Mouse (Mus musculus) hindbrain, postnatal 0 days (tissue): ENCODE results near the gene Zan. TPM values are rescaled to one million over a fixed set of nuclear protein-coding genes. Genes with fewer than 3 reads are reported as not detected.

Experiments used
- ATAC-seq: fragments of 200-750 bp; cut with Nextera tagmentation; 2 replicates; pipeline ENCODE4 v1.8.0; 2017; ENCODE audit warnings: mild to moderate bottlenecking, moderate TSS enrichment, moderate library complexity
- DNase-seq: peaks from one replicate; pipeline ENCODE4 v3.0.0-alpha.2; 2015; ENCODE audit warnings: low spot score
- H3K27ac ChIP-seq: fragments of 300-500 bp; sonication (generic); 2 replicates; pipeline ENCODE4 v1.5.1; 2014; ENCODE audit warnings: mild to moderate bottlenecking
- H3K27me3 ChIP-seq: fragments of 300-500 bp; sonication (generic); 2 replicates; pipeline ENCODE4 v1.6.1; 2014; ENCODE audit warnings: low read length, mixed read lengths; ENCODE audit not compliant: insufficient read depth
- H3K36me3 ChIP-seq: fragments of 300-500 bp; sonication (generic); 2 replicates; pipeline ENCODE4 v1.6.1; 2014; ENCODE audit warnings: low read length, mixed read lengths; ENCODE audit not compliant: insufficient read depth
- H3K4me1 ChIP-seq: fragments of 300-500 bp; sonication (generic); 2 replicates; pipeline ENCODE4 v1.6.1; 2014; ENCODE audit warnings: antibody characterized with exemption, low read length, mixed read lengths; ENCODE audit not compliant: insufficient read depth
- H3K4me2 ChIP-seq: fragments of 300-500 bp; sonication (generic); 2 replicates; pipeline ENCODE4 v1.6.1; 2014; ENCODE audit warnings: low read depth, mild to moderate bottlenecking, low read length, moderate library complexity, mixed read lengths
- H3K4me3 ChIP-seq: fragments of 300-500 bp; sonication (generic); 2 replicates; pipeline ENCODE4 v1.5.1; 2014; ENCODE audit warnings: low read length
- H3K9ac ChIP-seq: fragments of 300-500 bp; sonication (generic); replicated peaks from 2 replicates; pipeline ENCODE4 v1.6.1; 2014; ENCODE audit warnings: mild to moderate bottlenecking, low read length, moderate library complexity, mixed read lengths
- H3K9me3 ChIP-seq: fragments of 300-500 bp; sonication (generic); 2 replicates; pipeline ENCODE4 v1.6.1; 2016; ENCODE audit warnings: low read length, mixed read lengths
- CTCF ChIP-seq: IDR thresholded peaks from 2 replicates; pipeline ENCODE4 v1.5.1; 2016; ENCODE audit warnings: antibody characterized with exemption, control low read depth, low read depth
- WGBS: fragments of 180-500 bp; shearing (Covaris S2); extraction: QIAGEN DNeasy Blood & Tissue Kit; methylation state at CpG from one replicate; pipeline ENCODE4 v1.1.7; 2014; 5-methylcytosine and 5-hydroxymethylcytosine counted together
- polyA plus RNA-seq: library from polyadenylated mRNA; unstranded; fragments of >200 nt; fragmentation: Nextera tagmentation; extraction: Ambion mirVana; gene quantifications from 2 replicates; pipeline ENCODE4 v1.2.1, GENCODE M21; 2015
- total RNA-seq: library from RNA; depleted of rRNA; stranded (reverse); fragments of >200 nt; gene quantifications from 2 replicates; pipeline ENCODE4 v1.2.3, GENCODE M21; 2014

The Zan gene
- total and polyA plus RNA-seq, 2 experiments from 2014 or later, result 0.15 to 1.6 TPM

GRCm38 (mm10) chr5:137419841-137420240, 57.0 kb downstream of the Zan start:
- no peak for TF ChIP-seq CTCF
- WGBS, result 75% methylated on average over 4 of the region's 4 CpGs
- Histone ChIP-seq H3K9me3 (no peaks in the 10 kb centered on the region), H3K4me1 (no peaks in the 10 kb centered on the region), H3K4me3 (no peak overlapping the region), H3K27ac (no peak overlapping the region), H3K4me2 (no peak overlapping the region), H3K27me3 (no peaks in the 10 kb centered on the region), H3K36me3 (no peaks in the 10 kb centered on the region), H3K9ac (no peak overlapping the region)
- DNase-seq (no peak), ATAC-seq (no peak)

GRCm38 (mm10) chr5:137419105-137419504, 57.8 kb downstream of the Zan start:
- Histone ChIP-seq H3K9ac (no peak overlapping the region), H3K4me2 (no peak overlapping the region), H3K4me3 (no peak overlapping the region), H3K27ac (no peak overlapping the region), H3K36me3 (no peaks in the 10 kb centered on the region), H3K4me1 (no peaks in the 10 kb centered on the region), H3K9me3 (no peaks in the 10 kb centered on the region), H3K27me3 (no peaks in the 10 kb centered on the region)
- TF ChIP-seq CTCF, result no peak
- ATAC-seq (no peak), DNase-seq (no peak)
- WGBS, result 77% methylated on average over 9 of the region's 9 CpGs

DNA sequence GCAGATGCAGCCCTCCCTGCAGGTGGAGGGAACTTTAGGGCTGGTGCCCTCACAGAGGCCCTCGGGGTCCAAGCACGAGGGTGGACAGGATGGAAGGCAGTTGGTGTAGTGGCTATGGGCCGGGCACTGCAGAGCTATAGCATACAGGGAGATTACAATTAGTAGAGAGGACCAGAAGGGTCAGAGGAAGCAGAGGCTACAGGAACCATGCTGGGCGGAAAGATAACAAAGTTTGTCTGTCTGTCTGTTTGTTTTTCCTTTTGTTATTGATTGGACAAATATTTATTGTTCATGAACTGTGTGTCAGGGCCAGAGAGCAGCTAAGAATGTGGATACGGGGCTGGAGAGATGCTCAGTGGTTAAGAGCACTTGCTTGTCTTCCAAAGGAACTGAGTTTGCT, 62.6 kb downstream of the Zan start:
- Histone ChIP-seq H3K27me3 (no peaks in the 10 kb centered on the region), H3K4me1 (no peaks in the 10 kb centered on the region), H3K4me2 (no peak overlapping the region), H3K36me3 (no peaks in the 10 kb centered on the region), H3K9ac (no peak overlapping the region), H3K9me3 (no peaks in the 10 kb centered on the region), H3K4me3 (no peak overlapping the region), H3K27ac (no peak overlapping the region)
- WGBS, result 63% methylated on average over 5 of the region's 5 CpGs
- TF ChIP-seq CTCF, result no peak
- DNase-seq, result no peak
- no peak for ATAC-seq

GRCm38 (mm10) chr5:137411235-137411634, 65.6 kb downstream of the Zan start:
- TF ChIP-seq CTCF, result no peak
- Histone ChIP-seq H3K4me3 (no peak overlapping the region), H3K9ac (no peak overlapping the region), H3K27ac (no peak overlapping the region), H3K36me3 (no peaks in the 10 kb centered on the region), H3K4me1 (peaks cover 4% of the 10 kb centered on the region), H3K9me3 (no peaks in the 10 kb centered on the region), H3K27me3 (no peaks in the 10 kb centered on the region), H3K4me2 (no peak overlapping the region)
- 79% methylated on average over 8 of the region's 8 CpGs for WGBS
- DNase-seq, result no peak
- no peak for ATAC-seq

DNA sequence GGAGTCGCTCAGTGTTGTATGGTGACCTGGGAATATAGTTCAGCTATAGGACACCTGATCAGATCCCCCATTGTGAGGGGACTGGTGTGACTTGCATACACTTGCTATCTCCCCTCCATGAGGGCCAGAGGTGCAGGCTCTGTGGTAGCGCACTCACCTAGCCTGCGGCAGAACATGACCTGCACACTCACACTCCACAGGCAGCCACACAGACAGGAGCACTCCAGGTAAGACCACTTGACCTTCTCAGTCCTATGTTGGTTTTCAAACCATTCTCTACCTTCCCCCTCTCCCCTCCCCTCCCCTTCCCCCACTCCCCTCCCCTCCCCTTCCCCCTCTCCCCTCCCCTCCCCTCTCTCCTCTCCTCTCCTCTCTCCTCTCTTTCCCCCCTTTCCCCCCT, 66.3 kb downstream of the Zan start:
- no peak for DNase-seq
- Histone ChIP-seq H3K4me3 (no peak overlapping the region), H3K4me2 (no peak overlapping the region), H3K27ac (no peak overlapping the region), H3K4me1 (peaks cover 4% of the 10 kb centered on the region), H3K9me3 (no peaks in the 10 kb centered on the region), H3K9ac (no peak overlapping the region), H3K36me3 (no peaks in the 10 kb centered on the region), H3K27me3 (no peaks in the 10 kb centered on the region)
- no peak for TF ChIP-seq CTCF
- no peak for ATAC-seq
- WGBS, result 93% methylated on average over 3 of the region's 3 CpGs

DNA sequence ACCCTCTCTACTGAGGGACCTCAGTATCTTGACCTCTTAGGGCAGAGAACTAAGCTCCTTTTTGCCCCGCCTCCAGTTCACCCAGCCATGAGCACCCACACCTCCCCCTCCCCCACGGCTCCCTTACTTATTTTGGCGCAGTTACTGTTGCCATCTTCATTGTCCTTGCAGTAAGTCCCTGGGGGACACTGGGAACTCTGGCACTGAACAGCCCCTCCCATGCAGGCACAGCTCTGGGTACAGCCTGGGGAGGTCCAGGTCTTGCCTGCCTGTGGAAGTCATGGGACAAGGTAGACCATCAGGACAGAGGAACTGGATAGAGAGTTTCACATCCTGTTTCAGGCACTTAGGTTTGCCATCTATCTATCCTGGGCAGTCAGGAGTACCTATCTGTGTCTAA, 66.8 kb downstream of the Zan start:
- H3K4me3 ChIP-seq, result no peak overlapping the region
- H3K4me1 ChIP-seq, result peaks cover 4% of the 10 kb centered on the region
- TF ChIP-seq CTCF, result no peak
- H3K36me3 ChIP-seq, result no peaks in the 10 kb centered on the region
- no peaks in the 10 kb centered on the region for H3K9me3 ChIP-seq
- DNase-seq, result no peak
- 67% methylated on average over 3 of the region's 3 CpGs for WGBS
- no peak overlapping the region for H3K4me2 ChIP-seq
- no peaks in the 10 kb centered on the region for H3K27me3 ChIP-seq
- no peak overlapping the region for H3K9ac ChIP-seq
- ATAC-seq, result no peak
- H3K27ac ChIP-seq, result no peak overlapping the region

- no peak overlapping the region for H3K9ac ChIP-seq
These were observed 67.4 kb downstream of the Zan start for GRCm38 (mm10) chr5:137409451-137409850.

More at GRCm38 (mm10) chr5:137409451-137409850, 67.4 kb downstream of the Zan start:
- Histone ChIP-seq H3K4me1 (peaks cover 4% of the 10 kb centered on the region), H3K27ac (no peak overlapping the region), H3K27me3 (no peaks in the 10 kb centered on the region), H3K4me2 (no peak overlapping the region), H3K36me3 (no peaks in the 10 kb centered on the region), H3K9me3 (no peaks in the 10 kb centered on the region), H3K4me3 (no peak overlapping the region)
- TF ChIP-seq CTCF, result no peak
- peak; percentile 34 for DNase-seq
- WGBS, result 29% methylated on average over 6 of the region's 6 CpGs
- no peak for ATAC-seq
